Mouse (Mus musculus) thymus, postnatal 4 days (tissue): Measurements from ENCODE around the gene Zfp871.

ENCODE experiments used
- DNase-seq: peaks from one replicate; pipeline ENCODE4 v3.0.0; 2021

Zfp871 gene

DNA sequence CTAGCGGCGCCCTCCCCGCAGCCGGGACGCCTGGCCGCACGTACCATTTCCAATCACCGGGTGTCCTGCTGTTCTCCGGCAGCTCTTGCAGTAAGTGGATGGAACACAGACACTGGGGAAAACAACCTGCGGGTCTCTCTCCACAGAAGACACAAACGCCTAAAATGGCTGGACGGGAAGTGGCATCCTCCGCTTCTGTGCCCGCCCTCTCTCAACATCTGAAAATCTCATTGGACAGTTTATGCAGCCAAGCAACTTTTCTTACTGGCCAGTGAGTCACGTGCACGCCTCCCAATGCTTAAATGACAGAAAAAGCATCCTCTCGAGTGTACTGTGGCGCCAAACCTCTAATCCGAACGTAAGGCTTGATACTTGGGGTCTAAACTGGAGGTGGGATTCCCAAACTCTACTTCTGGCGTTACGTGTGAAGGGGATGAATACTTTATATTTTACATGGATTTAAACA, at the start of gene Zfp871:
Zfp871 (minus strand) TSS at position 194 of the 466 bp plus-strand sequence.
- DNase-seq = peak; percentile 80

DNA sequence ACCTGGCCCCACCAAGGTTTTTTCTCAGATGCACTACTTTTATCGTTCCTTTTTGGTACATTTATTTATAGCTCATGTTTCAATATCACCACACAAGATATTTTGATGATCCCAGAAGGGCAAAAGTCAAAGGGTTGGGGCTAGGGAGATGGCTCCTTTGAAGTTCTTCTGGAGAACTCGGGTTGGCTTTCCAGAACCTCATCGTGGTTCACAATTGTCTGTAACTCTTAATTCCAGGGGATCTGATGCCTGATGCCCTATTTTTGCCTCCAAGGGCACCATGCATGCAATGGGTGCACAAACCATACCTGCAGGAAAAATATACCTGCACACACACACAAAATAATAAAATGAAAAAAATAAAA, 42.3 kb upstream of the Zfp871 start:
- no peak for DNase-seq

DNA sequence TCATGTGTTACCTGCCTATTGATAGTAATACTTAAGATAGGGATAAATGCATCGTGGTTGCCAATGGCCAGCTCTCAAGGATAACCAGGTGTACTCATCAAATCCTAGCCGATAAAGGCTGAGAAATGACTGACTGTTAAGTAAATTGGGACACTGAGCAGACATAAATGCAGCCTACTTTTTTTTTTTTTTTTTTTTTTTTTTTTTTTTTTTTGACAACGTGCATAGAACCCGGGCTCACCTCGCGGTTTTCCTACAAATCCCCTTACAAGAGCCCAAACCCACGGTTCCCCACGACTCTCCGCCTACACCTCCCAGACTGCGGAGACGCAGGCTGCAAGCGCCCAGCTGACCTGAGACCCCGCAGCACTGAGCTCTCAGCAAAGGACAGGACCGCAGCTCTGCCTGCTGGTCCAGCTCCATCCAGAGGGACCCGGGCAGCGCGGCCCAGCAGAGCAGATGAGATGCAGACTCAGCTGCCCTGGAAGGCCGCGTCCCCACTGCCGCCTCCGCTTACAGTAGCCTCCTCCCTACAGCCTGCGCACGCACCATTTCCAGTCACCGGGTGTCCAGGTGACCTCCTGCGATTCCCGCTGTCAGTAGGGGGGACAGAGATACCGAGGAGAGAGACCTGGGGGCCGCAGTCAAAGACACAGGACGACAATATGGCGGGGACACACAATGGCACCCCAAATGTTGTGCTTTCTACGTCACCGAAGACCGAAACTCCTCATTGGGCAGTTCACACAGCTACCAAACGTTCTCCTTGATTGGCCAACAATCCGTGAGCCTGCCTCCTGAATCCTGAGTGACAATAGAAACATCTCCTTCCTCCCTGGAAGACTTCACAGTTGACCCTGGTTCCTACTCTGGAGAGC, 41.7 kb upstream of the Zfp871 start, which contains the start of gene Zfp799:
Zfp799 (minus strand) TSS at position 722 of the 878 bp plus-strand sequence.
- DNase-seq = peak; percentile 68

DNA sequence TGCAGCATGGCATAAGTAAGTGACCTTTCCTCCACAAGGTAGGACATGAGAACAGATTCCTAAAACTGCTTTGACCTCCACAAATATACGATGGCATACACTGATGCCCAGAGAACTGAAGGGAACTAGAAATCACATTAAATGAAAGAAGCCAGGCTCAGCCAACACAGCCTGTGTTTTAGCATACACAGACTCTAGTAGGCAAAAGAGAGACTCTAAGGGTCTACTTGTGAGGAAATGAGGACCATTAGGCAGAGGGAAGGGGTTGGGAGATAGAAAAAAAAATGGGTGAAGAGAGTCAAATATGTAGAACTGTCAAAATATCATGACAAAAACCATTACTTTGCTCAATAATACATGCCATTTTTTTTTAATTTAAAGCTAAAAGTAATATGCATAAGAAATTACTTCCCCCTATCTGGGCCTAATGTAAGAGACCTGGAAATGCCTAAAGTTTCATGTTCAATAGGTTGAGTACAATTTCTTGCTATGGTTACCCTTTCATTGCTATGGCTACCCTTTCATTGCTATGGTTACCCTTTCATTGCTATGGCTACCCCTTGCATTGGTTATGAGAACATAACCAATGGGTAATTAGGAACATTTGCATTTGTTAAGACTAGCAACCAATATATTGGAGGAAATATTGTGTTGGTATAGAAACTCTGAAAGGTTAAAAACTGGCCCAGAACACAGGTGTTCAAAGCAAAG, 28.1 kb upstream of the Zfp871 start:
- DNase-seq = no peak

DNA sequence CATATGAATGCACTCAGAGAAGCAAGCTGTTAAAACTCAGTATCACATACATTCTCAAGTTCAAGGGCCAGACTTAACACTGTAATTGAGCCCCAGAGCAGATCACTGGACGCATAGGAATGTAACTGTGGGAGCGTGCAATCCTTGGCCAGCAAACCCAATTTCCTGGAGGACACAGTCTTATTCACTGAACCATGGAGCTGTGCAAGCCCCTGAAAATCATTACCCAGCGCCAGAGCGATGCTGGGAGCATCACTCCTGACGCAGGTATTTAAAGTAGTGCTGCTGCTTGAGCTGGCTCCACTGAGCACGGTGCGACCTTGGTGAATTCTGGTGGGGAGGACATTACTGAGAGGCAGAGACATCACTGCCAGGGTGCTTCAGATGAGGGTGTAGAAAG, 26.0 kb upstream of the Zfp871 start:
- DNase-seq = no peak

DNA sequence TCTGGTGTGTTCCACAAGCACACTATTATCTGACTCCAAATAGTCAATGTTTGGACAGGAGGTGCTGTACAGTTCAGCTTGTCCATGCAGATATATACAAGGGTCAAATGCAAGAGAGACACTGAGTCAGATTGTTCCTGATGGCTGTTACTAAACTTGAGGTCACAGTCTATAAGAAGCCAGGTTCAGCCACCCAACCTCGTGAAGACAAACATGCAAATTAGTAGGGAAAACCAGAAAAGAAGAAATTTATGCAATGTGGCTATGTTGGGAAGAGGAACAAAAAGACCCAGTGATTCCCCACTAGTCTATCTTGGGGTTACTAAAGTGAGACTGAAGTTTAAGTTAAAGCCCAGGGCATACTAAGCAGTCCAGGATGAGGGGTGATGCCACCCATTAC, 22.6 kb upstream of the Zfp871 start:
- DNase-seq = no peak

DNA sequence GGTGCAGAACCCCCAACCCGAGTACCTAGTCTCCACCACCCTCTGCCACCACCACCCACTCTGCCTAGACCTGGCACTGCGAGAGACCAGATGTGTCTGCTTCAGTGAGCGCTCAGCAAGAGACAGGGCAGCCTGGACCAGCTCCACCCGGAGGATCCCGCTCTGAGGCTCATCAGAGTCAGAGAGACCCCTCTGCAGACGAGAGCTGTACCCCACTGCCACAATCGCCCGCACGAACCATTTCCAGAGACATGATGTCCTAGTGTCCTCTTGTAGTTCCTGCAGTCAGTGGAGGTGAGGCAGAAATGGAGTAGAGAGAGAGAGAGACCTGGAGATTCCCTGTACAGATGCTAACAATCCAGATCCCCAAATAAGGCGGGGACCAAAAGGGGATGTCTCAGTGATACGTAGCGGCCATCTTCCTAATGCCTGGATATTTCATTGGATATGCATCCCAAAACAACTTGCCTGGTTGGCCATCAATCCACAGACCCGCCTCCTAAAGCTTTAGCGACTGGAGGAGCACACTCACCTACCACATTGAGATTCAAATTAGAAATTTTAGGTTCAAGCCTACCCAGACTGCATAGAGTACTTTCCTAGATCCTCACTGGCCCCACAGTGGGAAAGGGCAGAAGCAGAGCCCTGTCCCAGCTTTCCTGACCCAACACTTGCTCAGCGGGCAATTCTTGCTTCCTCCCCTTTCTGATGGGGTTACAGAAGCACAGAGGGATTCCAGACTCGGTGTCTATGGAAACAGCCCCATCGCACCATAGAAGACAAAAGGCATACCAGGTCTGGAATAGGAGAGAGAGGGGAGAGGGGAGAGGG, 21.7 kb upstream of the Zfp871 start, which contains the start of gene Zfp811:
Zfp811 (minus strand) TSS at position 388 of the 831 bp plus-strand sequence.
- DNase-seq = no peak

DNA sequence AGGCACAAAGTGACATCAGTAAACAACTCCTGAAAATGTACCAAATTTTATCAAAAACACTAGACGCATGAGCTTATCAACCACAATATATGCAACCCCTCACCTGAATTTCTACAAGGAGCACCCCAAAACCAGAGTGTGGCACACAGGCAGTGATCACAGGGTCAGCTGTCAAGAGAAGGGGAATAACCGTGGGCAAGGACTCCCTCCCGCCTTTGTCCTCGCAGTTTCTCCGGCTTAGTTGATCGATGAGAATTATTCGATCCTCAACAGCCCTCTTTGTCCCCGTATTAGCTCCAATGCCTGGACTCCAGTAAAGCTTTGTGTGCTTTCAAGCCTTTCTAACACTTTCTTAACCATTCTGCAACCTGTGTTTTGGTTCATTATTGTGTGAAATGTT, 20.8 kb upstream of the Zfp871 start:
- DNase-seq = no peak

DNA sequence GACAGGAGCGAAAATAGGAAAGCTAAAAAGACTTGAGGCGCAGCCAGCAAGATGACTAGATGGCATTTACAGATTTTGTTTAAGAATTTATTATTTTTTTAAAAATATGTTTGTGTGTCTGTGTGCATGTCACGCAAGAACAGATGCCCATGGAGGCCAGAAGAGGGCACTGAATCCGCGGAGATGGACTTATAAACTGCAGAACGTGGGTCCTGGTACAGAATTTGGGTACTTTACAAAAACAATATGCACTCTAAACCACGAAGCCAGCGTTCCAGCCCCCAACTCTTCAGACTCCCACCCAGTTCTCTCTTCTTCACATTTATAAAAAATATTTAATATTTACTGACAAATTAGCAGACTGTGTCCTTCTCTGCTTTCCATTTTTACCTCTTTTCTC, 1.2 kb upstream of the Zfp871 start:
- no peak for DNase-seq

DNA sequence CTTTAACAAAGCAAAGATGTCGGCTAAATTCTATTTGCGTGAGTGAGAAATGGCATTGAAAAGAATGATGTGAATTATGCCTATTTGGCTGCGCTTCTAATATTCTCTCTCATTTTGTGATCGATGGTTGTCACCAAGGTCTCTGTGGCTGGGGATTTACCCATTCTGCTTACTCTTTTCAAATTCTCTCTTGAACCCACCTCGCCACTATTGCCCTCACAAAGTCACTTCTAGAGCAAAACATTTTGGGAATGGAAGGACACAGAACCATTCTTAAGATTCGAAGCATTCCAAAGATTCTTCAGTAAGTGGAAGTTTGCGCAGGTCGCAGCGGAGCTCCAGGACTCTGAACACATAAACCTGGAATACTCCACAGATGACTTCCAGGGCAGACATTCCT, 489 bp upstream of the Zfp871 start:
- DNase-seq = no peak

DNA sequence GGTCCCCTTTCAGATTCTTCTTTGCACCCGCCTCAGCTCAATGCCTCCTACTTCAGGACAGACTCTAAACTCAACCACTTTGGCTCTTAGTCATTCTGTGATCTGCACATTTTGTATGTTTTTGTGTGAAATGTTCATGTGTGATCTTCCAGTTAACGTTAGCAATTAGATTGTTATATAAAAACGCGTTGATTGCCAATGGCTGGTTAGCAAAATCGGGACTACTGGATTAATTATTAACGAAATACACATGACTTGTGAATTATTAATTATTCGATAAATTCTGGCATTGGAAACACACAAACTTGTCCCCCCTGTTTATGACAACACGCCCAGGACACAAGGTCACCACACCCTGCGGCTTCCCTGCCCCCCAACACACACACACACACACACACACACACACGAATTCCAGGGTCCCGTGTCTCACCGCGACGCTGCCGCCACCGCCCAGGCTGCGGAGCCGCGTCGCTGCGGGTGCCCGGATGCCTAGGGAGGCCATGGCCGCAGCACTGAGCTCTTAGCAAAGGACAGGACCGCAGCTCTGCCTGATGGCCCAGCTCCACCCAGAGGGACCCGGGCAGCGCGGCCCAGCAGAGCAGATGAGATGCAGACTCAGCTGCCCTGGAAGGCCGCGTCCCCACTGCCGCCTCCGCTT, 522 bp downstream of the Zfp871 start:
- DNase-seq = peak; percentile 63

DNA sequence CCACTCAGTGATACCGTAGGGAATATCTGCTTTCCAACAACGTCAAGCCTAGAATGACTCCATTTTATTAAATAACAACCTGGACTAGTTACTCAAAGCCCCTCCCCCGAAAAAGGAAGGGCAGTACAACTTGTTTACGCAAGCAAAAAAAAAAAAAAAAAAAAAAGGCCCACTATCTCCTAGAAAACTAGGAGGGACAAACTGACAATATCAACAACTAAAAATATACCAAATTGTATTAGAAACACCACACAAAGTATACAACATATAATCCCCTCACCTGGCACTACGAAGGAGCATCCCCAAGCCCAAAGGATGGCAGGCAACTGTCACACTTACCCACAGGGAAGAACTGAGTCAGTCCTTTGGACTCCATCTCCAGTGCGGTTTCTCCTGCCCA, 1.1 kb downstream of the Zfp871 start:
- no peak for DNase-seq

DNA sequence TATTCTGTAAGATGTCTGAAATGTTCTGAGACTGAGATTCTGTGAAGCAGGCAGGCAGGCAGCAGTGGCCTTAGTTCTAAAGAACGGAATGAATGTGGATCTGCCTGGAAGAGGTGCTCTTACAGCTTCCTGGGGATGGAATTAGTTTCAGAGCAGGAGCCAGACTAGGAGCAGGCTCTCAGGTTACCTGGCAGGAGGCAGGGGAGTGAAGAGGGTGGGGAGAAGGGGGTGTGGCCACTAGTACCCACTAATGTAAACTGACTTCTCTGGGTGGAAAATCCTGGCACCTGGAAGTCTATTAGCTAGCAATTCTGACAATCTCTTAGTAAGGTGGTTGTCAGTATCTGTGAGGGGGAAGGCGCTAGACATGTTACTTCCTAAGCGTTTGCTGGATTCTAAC, 2.4 kb downstream of the Zfp871 start:
- DNase-seq = no peak

DNA sequence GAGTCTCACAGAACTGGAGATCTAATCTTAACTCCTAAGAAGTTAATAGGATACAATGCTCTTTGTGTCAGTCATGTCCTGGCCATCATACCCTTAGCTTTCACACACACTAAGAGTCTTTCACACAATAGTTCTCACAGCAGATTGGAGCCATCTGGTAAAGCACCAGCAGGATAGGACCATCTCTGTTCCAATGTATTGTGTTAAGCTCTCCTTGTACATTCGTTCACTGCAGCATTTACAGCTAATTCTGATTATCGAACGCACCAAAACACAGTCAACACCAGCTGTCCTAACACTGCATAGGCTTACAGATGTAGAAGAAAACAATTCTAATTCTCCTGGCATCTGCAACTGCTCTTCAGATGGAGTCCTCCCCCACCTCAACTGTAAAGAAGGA, 10.5 kb downstream of the Zfp871 start:
- DNase-seq = no peak

DNA sequence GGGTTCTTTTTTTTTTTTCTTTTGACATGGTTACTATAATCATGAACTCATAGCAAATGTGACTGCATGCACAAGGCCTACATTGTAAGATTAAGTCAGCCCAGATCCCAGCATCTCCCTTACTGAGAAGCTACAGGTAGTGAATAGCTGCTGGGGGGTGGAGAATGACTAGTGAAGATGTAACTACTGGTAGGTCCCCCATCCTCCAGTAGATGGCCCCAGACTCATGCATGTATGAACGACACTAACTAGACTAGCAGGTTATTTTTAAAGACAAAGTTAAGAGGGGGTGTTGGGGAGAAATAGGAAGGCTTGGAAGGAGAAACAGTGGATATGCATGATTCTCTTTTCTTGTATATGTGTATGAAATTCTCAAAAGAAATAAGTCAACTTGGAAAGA, 16.9 kb downstream of the Zfp871 start:
- peak; percentile 41 for DNase-seq

DNA sequence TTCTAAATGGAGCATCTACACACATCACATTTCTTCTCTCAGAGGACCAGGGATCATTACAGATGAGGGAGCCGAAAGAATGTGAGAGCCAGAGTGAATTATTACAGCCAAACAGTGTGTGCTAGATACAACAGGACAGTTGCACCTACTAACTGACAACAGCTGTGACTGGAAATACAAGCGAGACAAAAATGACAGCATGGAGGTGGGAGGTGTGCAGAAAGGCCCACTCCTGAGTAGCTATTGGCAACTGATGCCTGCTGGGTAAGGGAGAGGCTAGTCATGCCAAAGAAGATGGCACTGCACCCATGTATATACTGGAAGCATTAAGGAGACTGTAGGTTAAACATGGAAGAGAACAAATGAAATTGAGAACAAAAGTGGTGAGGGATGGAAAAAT, 21.7 kb downstream of the Zfp871 start:
- DNase-seq = no peak

DNA sequence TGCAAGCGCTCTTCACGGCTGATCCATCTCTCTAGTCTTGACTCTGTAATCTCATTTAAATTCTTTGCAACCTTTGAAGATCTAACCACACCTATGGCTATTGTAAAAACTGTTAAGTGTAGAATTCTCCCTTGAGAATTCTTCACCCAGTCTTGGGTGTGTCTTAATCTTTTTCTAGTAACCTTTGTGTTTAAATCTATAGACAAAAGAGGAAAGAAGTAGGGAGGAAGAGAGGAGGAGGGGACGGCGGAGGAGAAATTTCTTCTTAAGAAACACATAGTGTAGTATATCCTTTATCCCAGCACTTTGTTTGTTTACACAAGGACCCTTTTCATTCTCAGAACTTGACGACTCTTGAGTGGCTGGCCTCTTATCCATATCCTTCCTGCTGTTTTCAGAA, 30.8 kb downstream of the Zfp871 start:
- no peak for DNase-seq

DNA sequence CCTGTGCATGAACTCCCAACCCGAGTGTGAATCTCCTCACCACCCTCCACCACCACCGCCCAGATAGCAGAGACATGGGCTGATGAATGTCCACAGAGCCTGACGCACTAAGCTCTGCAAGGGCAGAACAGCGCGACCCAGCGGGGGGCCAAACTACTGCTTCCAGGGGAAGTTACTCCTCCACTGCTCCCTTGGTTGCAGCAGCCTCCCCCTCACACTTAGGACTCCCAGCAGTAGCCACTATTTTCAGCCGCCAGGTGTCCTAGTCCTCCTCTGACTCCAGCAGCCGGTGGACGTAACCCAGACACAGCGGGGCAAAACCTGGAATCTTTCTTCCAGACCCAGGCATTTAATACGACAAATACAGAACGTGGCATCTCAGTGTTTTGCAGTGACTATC, 34.5 kb downstream of the Zfp871 start:
- peak; percentile 20 for DNase-seq

DNA sequence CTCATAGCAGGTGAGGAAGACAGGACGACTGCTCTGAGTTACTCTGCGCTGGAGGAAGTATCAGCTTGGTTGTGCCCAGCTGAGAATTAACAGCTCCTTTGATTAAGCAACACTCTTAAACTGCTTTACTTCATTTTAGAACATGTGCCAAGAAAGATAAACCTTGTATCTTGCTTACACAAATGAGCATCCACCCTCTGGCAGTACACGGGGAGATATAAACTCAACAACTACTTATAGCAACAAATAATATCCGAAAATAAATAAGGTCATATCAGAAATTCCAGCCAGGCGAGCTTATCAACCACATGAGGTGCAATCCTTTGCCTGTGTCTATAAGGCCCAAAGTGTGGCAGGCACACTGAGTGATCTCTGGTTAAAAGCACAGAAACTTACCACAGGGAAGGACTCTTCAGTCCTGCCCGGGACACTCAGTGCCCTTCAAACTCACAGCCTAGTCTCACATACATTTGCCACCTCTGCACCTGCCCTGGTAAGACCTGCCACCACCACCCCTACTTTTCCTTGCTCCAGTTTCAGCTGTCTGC, 35.2 kb downstream of the Zfp871 start:
- DNase-seq = no peak

DNA sequence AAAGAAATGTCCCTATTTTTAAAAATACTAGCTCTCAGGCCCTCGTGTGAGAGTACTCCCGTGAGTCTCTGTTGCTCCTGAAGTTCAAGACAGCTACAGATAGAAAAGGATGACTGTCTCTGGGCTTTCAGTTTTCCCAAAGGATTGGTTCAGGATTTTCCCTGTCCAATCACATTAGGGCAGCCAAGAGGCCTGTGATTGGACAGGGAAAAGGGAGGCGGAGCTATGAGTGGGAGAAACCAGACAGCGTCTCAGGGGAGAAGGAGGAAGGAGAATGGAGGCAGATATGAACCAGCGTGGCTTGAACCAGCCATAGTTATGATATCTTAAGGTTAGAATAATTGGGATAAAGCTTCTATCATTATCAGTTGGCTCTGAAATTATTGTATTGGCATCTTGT, 37.5 kb downstream of the Zfp871 start:
- no peak for DNase-seq

DNA sequence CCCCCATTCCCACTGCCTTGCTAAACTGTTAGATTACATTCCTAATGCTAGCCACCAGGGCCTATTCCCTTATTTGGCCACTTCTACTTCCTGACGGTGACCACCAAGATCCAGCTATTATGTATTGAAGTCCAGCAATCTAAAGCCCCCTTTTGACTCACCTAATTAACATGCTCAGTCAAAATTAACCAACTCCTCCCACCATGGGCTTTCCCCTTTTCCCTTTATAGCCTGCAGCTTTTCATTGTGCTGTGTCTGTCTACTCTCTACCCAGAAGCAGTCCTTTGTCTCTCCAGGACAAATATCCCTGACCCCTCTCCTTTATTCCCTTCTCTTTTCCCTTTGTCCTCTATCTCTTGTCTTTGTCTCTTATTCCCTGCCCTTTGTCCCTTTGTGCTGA, 47.0 kb downstream of the Zfp871 start:
- no peak for DNase-seq

DNA sequence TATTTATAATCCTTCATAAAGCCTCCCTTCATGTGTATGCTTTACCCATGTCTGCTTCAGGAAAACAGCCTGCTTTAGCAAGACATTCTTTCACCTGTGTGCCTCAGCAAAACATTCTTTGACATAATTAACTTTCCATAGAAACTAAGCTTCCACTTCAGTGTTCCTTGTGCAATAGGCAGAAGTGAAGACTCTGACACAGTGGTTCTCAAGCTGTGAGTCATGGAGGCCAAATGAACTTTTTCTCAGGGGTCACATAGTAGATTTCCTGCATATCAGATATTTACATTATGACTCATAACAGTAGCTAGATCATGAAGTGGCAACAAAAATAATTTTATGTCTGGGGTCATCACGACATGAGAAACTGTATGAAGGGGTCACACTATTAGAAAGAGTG, 49.7 kb downstream of the Zfp871 start:
- DNase-seq = no peak
